Mouse (Mus musculus): ENCODE results near the gene Papola.

DNA sequence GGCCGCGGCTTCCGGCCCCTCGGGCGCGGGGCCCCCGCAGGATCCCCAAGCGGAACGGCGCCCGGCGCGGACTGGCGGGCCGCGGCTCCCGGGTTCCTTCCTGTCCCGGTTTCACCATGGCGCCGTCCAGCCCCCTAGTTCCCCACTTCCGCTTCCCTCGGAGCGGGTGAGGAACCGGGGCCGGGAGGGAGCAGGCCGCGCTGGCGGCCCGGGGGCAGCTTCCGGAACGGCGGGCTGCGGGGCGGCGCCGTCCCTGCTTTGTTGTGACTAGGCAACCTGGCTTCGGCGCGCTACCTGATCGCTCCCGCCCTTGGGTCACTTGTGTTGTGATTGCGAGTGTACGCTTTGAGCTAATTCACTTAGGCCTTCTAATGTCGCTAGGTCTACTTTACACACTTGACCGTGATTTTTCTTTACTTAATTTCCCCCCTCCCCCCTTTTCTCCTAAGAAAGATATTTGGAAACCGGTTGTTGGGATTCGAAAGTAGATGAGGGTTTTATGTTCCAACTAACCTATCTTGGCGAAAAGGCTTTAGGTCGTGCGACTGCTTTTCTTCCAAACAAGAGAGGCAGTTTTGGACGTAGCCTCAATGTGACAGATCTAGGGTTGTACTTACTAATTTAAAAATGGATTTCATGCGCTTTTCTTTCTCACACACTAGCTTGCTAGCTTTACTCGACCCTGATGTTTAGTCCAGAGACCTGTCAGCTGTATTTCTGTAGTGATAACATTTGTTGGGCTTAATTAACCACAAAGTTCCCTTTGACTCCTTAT, 693 bp downstream of the Papola start:
- no peak for TF ChIP-seq CTCF (IDR thresholded peaks at IDR 0.05; ENCODE audit: borderline replicate concordance, insufficient read depth, low read depth, low read length)
- TF ChIP-seq POLR2A (IDR thresholded peaks at IDR 0.05; ENCODE audit: borderline replicate concordance, insufficient read depth, low read length): no peak

Data from cerebellum, adult 2 months (tissue).